Mouse (Mus musculus) intestine, embryonic 14.5 days (tissue): ENCODE results near the gene Smyd1. TPM values are rescaled to one million over a fixed set of nuclear protein-coding genes. Genes with fewer than 3 reads are reported as not detected.

ENCODE experiments used
- ATAC-seq: fragments of 200-750 bp; cut with Nextera tagmentation; replicated peaks from 2 replicates; pipeline ENCODE4 v1.8.0; 2017; ENCODE audit warnings: low read depth, moderate number of reproducible peaks, moderate TSS enrichment, moderate library complexity; ENCODE audit not compliant: low FRiP score, low TSS enrichment
- DNase-seq: peaks from one replicate; pipeline ENCODE4 v3.0.0-alpha.2; 2018; ENCODE audit warnings: low spot score
- H3K27ac ChIP-seq: fragments of 300-500 bp; sonication (generic); 2 replicates; pipeline ENCODE4 v1.5.1; 2014; ENCODE audit warnings: low read depth, mild to moderate bottlenecking, control low read depth
- H3K27me3 ChIP-seq: fragments of 300-500 bp; sonication (generic); replicated peaks from 2 replicates; pipeline ENCODE4 v1.6.1; 2014; ENCODE audit warnings: low read length, control low read depth; ENCODE audit not compliant: control insufficient read depth, insufficient read depth
- H3K36me3 ChIP-seq: fragments of 300-500 bp; sonication (generic); 2 replicates; pipeline ENCODE4 v1.6.1; 2014; ENCODE audit warnings: low read length, control low read depth; ENCODE audit not compliant: control insufficient read depth, insufficient read depth
- H3K4me1 ChIP-seq: fragments of 300-500 bp; sonication (generic); replicated peaks from 2 replicates; pipeline ENCODE4 v1.6.1; 2014; ENCODE audit warnings: low read length, control low read depth, mixed read lengths; ENCODE audit not compliant: control insufficient read depth, insufficient read depth
- H3K4me2 ChIP-seq: fragments of 300-500 bp; sonication (generic); 2 replicates; pipeline ENCODE4 v1.6.1; 2014; ENCODE audit warnings: low read length
- H3K4me3 ChIP-seq: fragments of 300-500 bp; sonication (generic); 2 replicates; pipeline ENCODE4 v1.5.1; 2014; ENCODE audit warnings: low read depth, low read length, control low read depth, mixed read lengths
- H3K9ac ChIP-seq: fragments of 300-500 bp; sonication (generic); 2 replicates; pipeline ENCODE4 v1.6.1; 2014; ENCODE audit warnings: mild to moderate bottlenecking, low read length
- H3K9me3 ChIP-seq: fragments of 300-500 bp; sonication (generic); 2 replicates; pipeline ENCODE4 v1.6.1; 2016; ENCODE audit warnings: low read length, control low read depth; ENCODE audit not compliant: control insufficient read depth
- WGBS: fragments of 180-500 bp; shearing (Covaris S2); extraction: QIAGEN DNeasy Blood & Tissue Kit; methylation state at CpG from one replicate; pipeline ENCODE4 v1.1.7; 2014; 5-methylcytosine and 5-hydroxymethylcytosine counted together
- polyA plus RNA-seq: library from polyadenylated mRNA; unstranded; fragments of >200 nt; fragmentation: Nextera tagmentation; extraction: Ambion mirVana; gene quantifications from 2 replicates; pipeline ENCODE4 v1.2.1, GENCODE M21; 2014

Smyd1 gene
- polyA plus RNA-seq, 1 experiment from 2014 or later, result 0.78 TPM

DNA sequence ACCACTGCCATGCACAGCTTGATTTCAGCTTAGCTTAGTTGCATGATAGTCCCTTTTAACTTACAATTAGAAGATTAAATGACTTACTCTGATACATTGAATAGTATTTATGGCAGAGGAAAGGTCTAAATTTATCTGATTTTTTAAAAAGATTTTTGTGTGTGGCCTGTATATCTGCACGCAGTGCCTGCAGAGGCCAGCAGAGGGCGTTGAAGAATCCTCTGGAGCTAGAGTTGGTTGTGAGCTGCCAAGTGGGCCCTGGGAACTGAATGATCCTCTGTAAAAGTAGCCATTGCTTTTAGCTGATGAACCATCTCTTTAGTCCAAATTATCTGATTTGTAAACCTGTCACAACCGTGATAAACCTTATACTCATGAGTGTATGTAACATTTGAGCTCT lies 23.3 kb downstream of the Smyd1 start:
- ATAC-seq (no peak), DNase-seq (peak; percentile 59)
- no peak overlapping the region for H3K4me2 ChIP-seq
- no peaks in the 10 kb centered on the region for H3K27me3 ChIP-seq
- no peak overlapping the region for H3K4me3 ChIP-seq
- 44% methylated on average over 3 of the region's 3 CpGs for WGBS
- H3K4me1 ChIP-seq, result no peaks in the 10 kb centered on the region
- no peak overlapping the region for H3K27ac ChIP-seq
- no peaks in the 10 kb centered on the region for H3K36me3 ChIP-seq
- H3K9ac ChIP-seq, result no peak overlapping the region
- H3K9me3 ChIP-seq, result no peaks in the 10 kb centered on the region

DNA sequence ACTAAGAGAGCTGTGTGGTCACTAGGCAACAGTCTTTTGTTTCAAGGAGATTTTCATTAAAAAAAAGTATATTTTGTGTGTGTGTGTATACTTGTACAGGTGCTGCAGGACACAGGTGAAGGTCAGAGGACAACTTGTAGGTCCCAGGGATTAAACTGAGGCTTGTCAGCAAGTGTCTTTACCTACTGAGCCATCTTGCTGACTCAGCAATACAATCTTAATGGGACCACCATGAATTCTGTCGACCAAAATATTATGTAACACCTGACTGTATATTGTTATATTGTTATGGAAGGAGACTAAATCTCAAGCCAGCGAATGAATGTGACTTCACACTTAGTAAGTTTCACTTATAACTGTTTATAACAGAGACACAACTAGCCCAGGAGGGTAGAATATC lies 24.0 kb downstream of the Smyd1 start:
- Histone ChIP-seq H3K4me3 (no peak overlapping the region), H3K27ac (no peak overlapping the region), H3K9ac (no peak overlapping the region), H3K4me1 (no peaks in the 10 kb centered on the region), H3K27me3 (no peaks in the 10 kb centered on the region), H3K36me3 (no peaks in the 10 kb centered on the region), H3K9me3 (no peaks in the 10 kb centered on the region), H3K4me2 (no peak overlapping the region)
- ATAC-seq, result no peak
- no peak for DNase-seq
- 66% methylated on average over 2 of the region's 2 CpGs for WGBS

DNA sequence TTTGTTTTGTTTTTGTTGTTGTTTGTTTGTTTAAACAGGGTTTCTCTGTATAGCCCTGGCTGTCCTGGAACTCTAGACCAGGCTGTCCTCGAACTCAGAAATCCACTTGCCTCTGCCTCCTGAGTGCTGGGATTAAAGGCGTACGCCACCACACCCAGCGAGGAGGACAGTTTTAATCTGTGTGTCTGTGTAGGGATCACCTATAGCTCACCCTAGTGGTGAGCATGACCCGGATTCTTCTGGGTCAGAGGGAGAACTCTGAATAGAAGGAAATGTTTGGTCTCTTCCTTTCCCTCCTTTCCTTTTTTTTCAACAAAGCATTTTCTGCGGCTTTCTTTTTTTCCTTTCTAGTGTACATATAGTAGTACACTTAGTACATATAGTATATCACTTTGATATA lies 26.7 kb downstream of the Smyd1 start:
- ATAC-seq (no peak), DNase-seq (no peak)
- H3K4me3 ChIP-seq, result no peak overlapping the region
- 70% methylated on average over 6 of the region's 6 CpGs for WGBS
- H3K9me3 ChIP-seq, result no peaks in the 10 kb centered on the region
- H3K36me3 ChIP-seq, result no peaks in the 10 kb centered on the region
- H3K27ac ChIP-seq, result no peak overlapping the region
- no peaks in the 10 kb centered on the region for H3K27me3 ChIP-seq
- no peak overlapping the region for H3K4me2 ChIP-seq
- no peaks in the 10 kb centered on the region for H3K4me1 ChIP-seq
- H3K9ac ChIP-seq, result no peak overlapping the region

DNA sequence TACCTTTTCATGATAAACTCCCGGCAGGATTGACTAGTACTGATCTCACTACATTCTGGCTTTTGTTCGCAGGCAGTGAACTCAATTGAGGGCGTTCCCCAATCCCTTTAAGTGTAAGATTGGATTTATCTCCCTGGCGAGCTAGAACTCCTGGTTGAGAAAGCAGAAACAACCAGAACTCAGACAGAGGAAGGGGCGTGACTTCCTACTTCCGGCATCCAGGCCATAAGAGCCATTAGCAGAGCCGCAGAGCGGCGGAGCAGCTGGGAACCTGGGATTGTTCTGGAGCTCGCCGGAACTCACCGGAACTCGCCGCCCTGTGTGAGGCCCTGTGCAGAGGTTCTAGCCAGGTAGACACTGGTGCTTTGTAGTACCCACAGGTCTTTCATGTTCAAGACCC lies 28.5 kb downstream of the Smyd1 start:
- H3K4me3 ChIP-seq, result no peak overlapping the region
- H3K27me3 ChIP-seq, result no peaks in the 10 kb centered on the region
- H3K36me3 ChIP-seq, result no peaks in the 10 kb centered on the region
- H3K4me1 ChIP-seq, result no peaks in the 10 kb centered on the region
- H3K9me3 ChIP-seq, result no peaks in the 10 kb centered on the region
- 89% methylated on average over 14 of the region's 14 CpGs for WGBS
- H3K27ac ChIP-seq, result no peak overlapping the region
- ATAC-seq, result no peak
- H3K9ac ChIP-seq, result no peak overlapping the region
- DNase-seq, result no peak
- H3K4me2 ChIP-seq, result no peak overlapping the region

DNA sequence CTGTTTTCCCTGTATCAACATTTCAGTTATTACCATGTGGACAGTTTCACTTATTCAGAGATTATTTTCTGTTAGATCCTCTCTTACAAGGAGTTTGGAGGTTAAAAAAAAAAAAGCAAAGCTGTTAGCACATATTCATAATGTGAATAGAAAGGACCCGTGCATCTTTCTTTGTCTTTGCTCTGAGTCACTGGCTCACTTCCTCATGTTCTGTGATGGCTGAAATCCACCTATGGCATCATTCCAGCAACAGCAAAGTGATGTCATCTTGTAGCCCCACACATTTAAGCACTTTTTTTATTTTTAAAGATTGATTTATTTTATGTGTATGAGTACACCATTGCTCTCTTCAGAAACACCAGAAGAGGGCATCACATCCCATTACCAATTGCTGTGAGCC lies 42.6 kb downstream of the Smyd1 start:
- Histone ChIP-seq H3K9me3 (no peaks in the 10 kb centered on the region), H3K4me3 (no peak overlapping the region), H3K27me3 (no peaks in the 10 kb centered on the region), H3K36me3 (peaks cover 6% of the 10 kb centered on the region), H3K4me1 (no peaks in the 10 kb centered on the region), H3K4me2 (no peak overlapping the region), H3K27ac (no peak overlapping the region), H3K9ac (no peak overlapping the region)
- 92% methylated on average over 1 of the region's 1 CpGs for WGBS
- DNase-seq (peak; percentile 10), ATAC-seq (no peak)

DNA sequence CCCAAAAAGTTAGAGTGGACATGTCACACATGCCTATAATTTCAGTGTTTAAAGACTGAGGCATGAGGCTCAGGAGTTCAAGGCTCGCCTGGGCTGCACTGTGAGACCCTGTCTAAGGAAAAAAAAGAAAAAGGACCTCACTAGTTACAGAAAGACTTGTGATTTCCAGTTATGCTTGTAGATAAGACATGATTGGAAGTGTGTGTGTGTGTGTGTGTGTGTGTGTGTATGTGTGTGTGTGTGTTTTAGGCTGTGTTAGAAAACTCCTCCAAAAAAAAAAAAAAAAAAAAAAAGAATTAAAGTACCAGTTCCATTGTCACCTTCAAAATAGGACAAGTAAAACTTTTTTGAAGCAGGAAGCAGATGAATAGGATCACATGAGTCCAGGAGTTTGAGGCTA lies 47.4 kb downstream of the Smyd1 start:
- no peak for ATAC-seq
- no peak for DNase-seq
- Histone ChIP-seq H3K4me3 (no peak overlapping the region), H3K27ac (no peak overlapping the region), H3K4me1 (peaks cover 4% of the 10 kb centered on the region; the same call in 1 of the 2 replicates), H3K4me2 (no peak overlapping the region), H3K9ac (no peak overlapping the region), H3K36me3 (no peaks in the 10 kb centered on the region), H3K27me3 (no peaks in the 10 kb centered on the region), H3K9me3 (no peaks in the 10 kb centered on the region)
- WGBS, result 86% methylated on average over 1 of the region's 1 CpGs

DNA sequence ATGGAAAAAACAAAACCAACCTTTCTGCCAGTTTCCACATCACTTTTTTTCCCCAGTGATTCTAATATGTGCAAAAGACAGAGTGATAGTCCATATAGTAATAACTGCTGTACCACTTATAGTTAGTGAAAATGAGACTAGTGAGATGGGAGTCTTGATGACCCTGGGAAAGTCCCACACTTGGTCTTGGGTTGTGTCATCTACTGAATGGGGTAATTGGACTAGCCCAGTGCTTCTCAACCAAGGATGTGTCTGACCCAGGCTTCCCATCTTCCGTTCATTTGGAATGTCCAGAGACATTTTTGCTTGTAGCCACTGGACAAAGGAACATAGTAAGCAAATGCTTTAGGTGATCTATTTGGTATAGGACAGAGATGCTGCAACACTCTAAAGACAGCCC lies 48.3 kb downstream of the Smyd1 start:
- ATAC-seq (no peak), DNase-seq (peak; percentile 21)
- H3K4me3 ChIP-seq, result no peak overlapping the region
- WGBS, result 83% methylated on average over 1 of the region's 1 CpGs
- no peak overlapping the region for H3K27ac ChIP-seq
- no peak overlapping the region for H3K9ac ChIP-seq
- no peaks in the 10 kb centered on the region for H3K27me3 ChIP-seq
- peaks cover 4% of the 10 kb centered on the region; the same call in 1 of the 2 replicates for H3K4me1 ChIP-seq
- H3K9me3 ChIP-seq, result no peaks in the 10 kb centered on the region
- H3K36me3 ChIP-seq, result no peaks in the 10 kb centered on the region
- no peak overlapping the region for H3K4me2 ChIP-seq

DNA sequence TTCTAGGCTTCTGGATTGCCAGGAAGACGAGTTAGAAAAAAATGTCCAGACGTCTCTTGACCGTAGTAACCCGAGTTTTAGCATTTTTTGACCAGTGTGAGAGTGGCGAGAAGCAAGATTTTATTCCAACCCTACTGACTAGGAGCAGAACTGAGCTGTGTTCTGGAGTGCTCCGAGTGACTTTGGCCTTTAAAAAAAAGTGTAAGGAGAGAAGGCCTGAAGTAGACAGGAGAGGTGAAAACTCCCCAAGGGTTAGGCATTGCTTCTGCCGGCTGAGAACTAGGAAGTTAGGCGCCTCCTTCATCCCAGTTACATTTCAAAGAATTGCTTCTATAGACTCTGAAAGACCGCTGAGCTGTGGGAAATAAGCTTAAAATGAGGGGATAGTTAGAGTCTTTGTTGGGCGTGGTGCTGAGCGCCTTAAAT lies 49.7 kb downstream of the Smyd1 start:
- DNase-seq, result no peak

DNA sequence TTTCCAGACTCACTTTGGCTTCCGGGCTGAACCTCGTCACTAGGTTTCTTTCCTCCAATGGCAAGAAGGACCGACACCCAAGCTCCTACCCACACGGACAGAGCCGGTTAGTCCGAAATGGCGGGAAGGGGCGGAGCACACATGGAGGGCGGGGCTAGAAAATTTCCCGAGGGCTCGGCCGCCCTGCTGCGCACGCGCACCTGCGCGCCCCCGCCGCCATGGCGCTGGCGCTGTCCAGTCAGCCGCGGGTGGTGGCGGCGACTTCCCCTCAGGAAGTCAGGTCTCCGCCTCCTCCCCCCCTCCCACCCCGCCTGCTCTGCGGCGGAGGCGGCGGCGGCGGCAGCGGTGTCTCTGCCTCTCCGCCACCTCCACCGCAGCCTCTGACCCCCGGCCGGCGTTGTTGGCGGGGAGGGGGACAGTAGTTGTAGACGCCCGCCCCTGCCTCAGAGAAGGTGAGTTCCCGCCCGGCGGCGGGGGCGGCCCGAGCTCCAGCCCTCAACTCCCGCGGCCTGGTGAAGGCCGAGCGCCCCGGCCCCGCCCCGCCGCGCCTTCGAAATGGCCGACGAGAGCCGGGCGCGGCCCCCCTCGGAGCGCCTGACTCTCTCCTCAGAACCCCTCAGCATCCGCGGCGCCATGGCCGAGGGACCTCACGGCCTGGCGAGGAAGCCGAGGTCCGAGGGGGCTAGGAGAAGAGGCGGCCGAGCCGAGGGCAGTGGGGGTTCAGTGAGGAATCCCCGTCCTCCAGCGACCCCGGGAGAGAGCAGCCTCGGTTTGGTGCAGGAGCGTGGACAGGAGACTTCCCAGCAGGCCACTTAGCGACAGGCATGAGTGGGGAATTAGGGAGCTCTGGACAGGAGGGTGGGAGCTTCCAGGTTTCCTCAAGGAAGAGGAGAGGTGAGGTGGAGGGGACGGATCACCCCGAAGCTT lies 50.4 kb downstream of the Smyd1 start, which contains the start of gene Krcc1:
Gene Krcc1, plus strand, starts transcription at position 289 of the 927 bp plus-strand sequence.
- Histone ChIP-seq H3K4me1 (peaks cover 4% of the 10 kb centered on the region; the same call in 1 of the 2 replicates), H3K27me3 (no peaks in the 10 kb centered on the region), H3K9ac (peak within 1 kb of the TSS; percentile 99), H3K36me3 (no peaks in the 10 kb centered on the region), H3K27ac (peak within 1 kb of the TSS; percentile 97), H3K4me3 (peak within 1 kb of the TSS; percentile 95), H3K9me3 (no peaks in the 10 kb centered on the region), H3K4me2 (peak within 1 kb of the TSS; percentile 76)
- under 1% methylated on average over 71 of the region's 84 CpGs for WGBS
- peak; percentile 97 for DNase-seq
- ATAC-seq, result peak; percentile 95

More for the DNA sequence above, 49.7 kb downstream of the Smyd1 start:
- Histone ChIP-seq H3K27me3 (no peaks in the 10 kb centered on the region), H3K4me3 (peak overlapping the region; percentile 95), H3K9me3 (no peaks in the 10 kb centered on the region), H3K27ac (peak overlapping the region; percentile 97), H3K4me1 (peaks cover 4% of the 10 kb centered on the region; the same call in 1 of the 2 replicates), H3K36me3 (no peaks in the 10 kb centered on the region), H3K9ac (peak overlapping the region; percentile 99), H3K4me2 (peak overlapping the region; percentile 76)
- WGBS, result 1% methylated on average over 11 of the region's 11 CpGs
- no peak for ATAC-seq
